Mouse (Mus musculus) T-cell, adult 2 months (primary cell): ENCODE results near the gene Tnnt1.
A peak's percentile ranks its signal among the peaks of the same experiment; 100 is the strongest.

Experiments
- DNase-seq: peaks from one replicate; pipeline ENCODE4 v3.0.0; 2022; ENCODE audit warnings: low spot score

Tnnt1 gene

GRCm38 (mm10) chr7:4521231-4522003, 5.2 kb upstream of the Tnnt1 start:
- no peak for DNase-seq

GRCm38 (mm10) chr7:4518487-4518886, 2.3 kb upstream of the Tnnt1 start:
- peak; percentile 25 for DNase-seq

- no peak for DNase-seq
These were observed 329 bp downstream of the Tnnt1 start for GRCm38 (mm10) chr7:4515853-4516252.

- no peak for DNase-seq
These were observed 2.1 kb downstream of the Tnnt1 start for GRCm38 (mm10) chr7:4513829-4514712.

GRCm38 (mm10) chr7:4513236-4513635, 2.9 kb downstream of the Tnnt1 start:
- DNase-seq = peak; percentile 49

GRCm38 (mm10) chr7:4511489-4512224, 4.5 kb downstream of the Tnnt1 start:
- DNase-seq = no peak

GRCm38 (mm10) chr7:4509863-4510608, 6.1 kb downstream of the Tnnt1 start:
- peak; percentile 78 for DNase-seq

- no peak for DNase-seq
These were observed 7.5 kb downstream of the Tnnt1 start for GRCm38 (mm10) chr7:4508739-4509116.

- no peak for DNase-seq
These were observed 8.0 kb downstream of the Tnnt1 start for GRCm38 (mm10) chr7:4508062-4508738.

GRCm38 (mm10) chr7:4507220-4507619, 9.0 kb downstream of the Tnnt1 start:
- DNase-seq = no peak

- DNase-seq = no peak
These were observed 11.3 kb downstream of the Tnnt1 start for GRCm38 (mm10) chr7:4504646-4505435.

GRCm38 (mm10) chr7:4503858-4504257, 12.3 kb downstream of the Tnnt1 start:
- DNase-seq = no peak

GRCm38 (mm10) chr7:4503100-4503499, 13.1 kb downstream of the Tnnt1 start:
- no peak for DNase-seq

GRCm38 (mm10) chr7:4502421-4503090, 13.6 kb downstream of the Tnnt1 start:
- DNase-seq = peak; percentile 25

- DNase-seq = peak; percentile 91
These were observed 14.4 kb downstream of the Tnnt1 start, which contains the start of gene Ppp1r12c for GRCm38 (mm10) chr7:4501558-4502397. Gene Ppp1r12c (minus strand): TSS chr7:4501680.

- DNase-seq = peak; percentile 64
These were observed 15.2 kb downstream of the Tnnt1 start for GRCm38 (mm10) chr7:4500892-4501471.

- no peak for DNase-seq
These were observed 17.1 kb downstream of the Tnnt1 start for GRCm38 (mm10) chr7:4499034-4499433.

- no peak for DNase-seq
These were observed 17.9 kb downstream of the Tnnt1 start for GRCm38 (mm10) chr7:4498251-4498650.
